Mouse (Mus musculus): Measurements from ENCODE around the gene 4930404H24Rik.

DNA sequence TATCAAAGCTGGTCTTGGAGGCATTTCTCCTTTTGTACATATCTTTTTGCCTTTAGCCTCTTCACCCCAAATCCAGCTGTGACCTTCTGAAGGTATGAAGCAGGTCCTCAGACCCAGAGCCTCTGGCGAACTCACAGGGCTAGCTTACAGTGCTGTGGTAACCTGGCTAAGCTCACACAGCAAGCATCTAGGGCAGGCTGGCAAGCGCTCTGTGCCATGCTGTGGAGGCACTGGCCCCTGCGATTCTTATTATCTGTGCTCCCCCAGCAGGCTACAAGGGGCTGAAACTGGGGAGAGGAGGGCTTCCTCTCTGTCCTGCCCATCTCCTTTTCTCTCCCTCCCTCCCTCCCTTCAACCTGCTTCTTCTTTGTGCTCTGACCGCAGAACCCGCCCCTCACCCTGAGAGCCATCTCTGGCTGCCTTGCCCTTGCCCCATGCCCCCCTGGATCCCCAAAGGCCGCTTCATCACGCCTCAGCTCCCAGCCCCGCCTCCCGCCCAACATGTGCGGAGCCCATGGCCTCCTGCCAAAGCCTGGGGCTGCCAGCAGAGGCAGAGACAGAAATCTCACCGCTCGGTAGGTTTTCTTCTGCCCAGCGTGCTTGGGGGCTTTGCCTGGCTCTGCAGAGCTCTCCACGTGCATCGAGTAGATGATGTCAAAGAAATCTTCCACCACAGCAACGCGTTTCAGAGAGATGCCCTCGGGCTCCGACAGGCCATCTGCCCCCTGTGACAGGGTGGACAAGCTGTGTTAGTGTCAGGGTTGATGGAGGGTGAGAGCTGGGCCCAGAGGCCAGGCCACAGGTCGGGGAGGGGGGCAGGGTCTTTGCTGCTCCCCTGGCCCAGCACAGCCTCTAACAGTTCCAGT, 9.2 kb upstream of the 4930404H24Rik start:
- TF ChIP-seq TCF3 (IDR thresholded peaks at IDR 0.05; ENCODE audit: insufficient read length, low read depth) (no peak), POLR2A (IDR thresholded peaks at IDR 0.05; ENCODE audit: insufficient read length, low read depth) (no peak), USF1 (IDR thresholded peaks at IDR 0.05; ENCODE audit: low read depth) (no peak), E2F4 (IDR thresholded peaks at IDR 0.05; ENCODE audit: insufficient read depth) (no peak), MYOG (IDR thresholded peaks at IDR 0.05; ENCODE audit: control insufficient read depth in 1 of 3, insufficient read depth in 1 of 3, insufficient read length in 2 of 3, low read depth in 2 of 3) (no peak), TCF12 (IDR thresholded peaks at IDR 0.05; ENCODE audit: insufficient read depth, poor library complexity, severe bottlenecking) (no peak)

Measured in myocyte (in vitro differentiated cells).